Mouse (Mus musculus): Measurements from ENCODE around the gene Il16. TPM values are rescaled to one million over a fixed set of nuclear protein-coding genes. Genes with fewer than 3 reads are reported as not detected.

Il16 gene
- polyA plus RNA-seq, 1 experiment from 2014 or later, result 2.5 TPM

GRCm38 (mm10) chr7:83731961-83732666 lies 13.4 kb downstream of the Il16 start:
- no peak for TF ChIP-seq CTCF (IDR thresholded peaks at IDR 0.05; ENCODE audit: low read depth)
- H3K9ac ChIP-seq (ENCODE audit: low read depth, low read length), result no peak overlapping the region
- H3K4me1 ChIP-seq (replicated peaks; ENCODE audit: control insufficient read depth, insufficient read depth, low read length), result no peaks in the 10 kb centered on the region
- no peak overlapping the region for H3K4me3 ChIP-seq (ENCODE audit: low read depth, low read length)
- no peak overlapping the region for H3K4me2 ChIP-seq (replicated peaks; ENCODE audit: low read depth)
- ATAC-seq, result no peak
- H3K9me3 ChIP-seq (ENCODE audit: control insufficient read depth), result no peaks in the 10 kb centered on the region
- no peaks in the 10 kb centered on the region for H3K27me3 ChIP-seq (replicated peaks; ENCODE audit: control insufficient read depth, insufficient read depth, low read length)
- no peaks in the 10 kb centered on the region for H3K36me3 ChIP-seq (ENCODE audit: control insufficient read depth, insufficient read depth)
- H3K27ac ChIP-seq (ENCODE audit: low read depth, low read length), result no peak overlapping the region
- WGBS, result 83% methylated on average over 15 of the region's 15 CpGs

- H3K4me1 ChIP-seq (replicated peaks; ENCODE audit: control insufficient read depth, insufficient read depth, low read length), result no peaks in the 10 kb centered on the region
- no peak for TF ChIP-seq CTCF (IDR thresholded peaks at IDR 0.05; ENCODE audit: low read depth)
- H3K4me3 ChIP-seq (ENCODE audit: low read depth, low read length), result no peak overlapping the region
- H3K27me3 ChIP-seq (replicated peaks; ENCODE audit: control insufficient read depth, insufficient read depth, low read length), result no peaks in the 10 kb centered on the region
- no peaks in the 10 kb centered on the region for H3K36me3 ChIP-seq (ENCODE audit: control insufficient read depth, insufficient read depth)
- no peak overlapping the region for H3K9ac ChIP-seq (ENCODE audit: low read depth, low read length)
- ATAC-seq, result no peak
- H3K27ac ChIP-seq (ENCODE audit: low read depth, low read length), result no peak overlapping the region
- H3K4me2 ChIP-seq (replicated peaks; ENCODE audit: low read depth), result no peak overlapping the region
- WGBS, result 72% methylated on average over 6 of the region's 6 CpGs
- H3K9me3 ChIP-seq (ENCODE audit: control insufficient read depth), result no peaks in the 10 kb centered on the region
Measured at GRCm38 (mm10) chr7:83731297-83731696, 14.2 kb downstream of the Il16 start.

DNA sequence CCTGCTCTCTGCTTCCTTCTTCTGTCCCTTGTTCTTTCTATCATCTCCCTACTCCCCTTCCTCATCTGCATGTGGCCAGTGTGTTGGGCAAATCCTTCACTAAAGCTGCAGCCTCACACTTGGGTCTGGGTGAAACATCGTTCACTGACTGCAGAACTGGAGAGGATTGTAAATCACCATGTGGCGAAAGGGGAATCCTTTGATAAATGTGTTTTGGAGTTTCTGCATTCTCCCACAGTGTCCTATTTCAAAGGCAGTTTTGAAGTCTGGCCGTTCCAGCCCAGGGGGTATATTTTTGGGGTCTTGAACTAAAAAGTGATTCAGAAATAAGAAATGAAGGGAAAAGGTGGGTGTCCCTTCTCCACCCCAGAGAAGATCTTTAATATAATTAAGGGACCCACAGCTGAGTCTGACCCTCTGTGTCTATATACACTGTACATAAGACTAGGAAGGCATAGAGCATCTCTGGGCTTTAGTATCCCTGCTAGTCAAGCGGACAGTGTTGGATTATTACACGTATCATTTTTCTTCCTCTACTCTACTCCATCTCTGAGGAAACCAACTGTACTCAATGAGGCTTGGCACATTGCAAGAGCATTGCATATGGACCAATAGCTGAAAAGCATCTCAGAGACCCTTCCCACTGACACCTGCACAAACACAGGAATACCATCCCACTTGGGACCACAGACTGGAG lies 18.4 kb downstream of the Il16 start:
- ATAC-seq, result no peak
- no peaks in the 10 kb centered on the region for H3K36me3 ChIP-seq (ENCODE audit: control insufficient read depth, insufficient read depth)
- no peaks in the 10 kb centered on the region for H3K27me3 ChIP-seq (replicated peaks; ENCODE audit: control insufficient read depth, insufficient read depth, low read length)
- no peaks in the 10 kb centered on the region for H3K4me1 ChIP-seq (replicated peaks; ENCODE audit: control insufficient read depth, insufficient read depth, low read length)
- no peak overlapping the region for H3K4me3 ChIP-seq (ENCODE audit: low read depth, low read length)
- 70% methylated on average over 5 of the region's 5 CpGs for WGBS
- no peaks in the 10 kb centered on the region for H3K9me3 ChIP-seq (ENCODE audit: control insufficient read depth)
- TF ChIP-seq CTCF (IDR thresholded peaks at IDR 0.05; ENCODE audit: low read depth), result no peak
- H3K4me2 ChIP-seq (replicated peaks; ENCODE audit: low read depth), result no peak overlapping the region
- H3K9ac ChIP-seq (ENCODE audit: low read depth, low read length), result no peak overlapping the region
- H3K27ac ChIP-seq (ENCODE audit: low read depth, low read length), result no peak overlapping the region

DNA sequence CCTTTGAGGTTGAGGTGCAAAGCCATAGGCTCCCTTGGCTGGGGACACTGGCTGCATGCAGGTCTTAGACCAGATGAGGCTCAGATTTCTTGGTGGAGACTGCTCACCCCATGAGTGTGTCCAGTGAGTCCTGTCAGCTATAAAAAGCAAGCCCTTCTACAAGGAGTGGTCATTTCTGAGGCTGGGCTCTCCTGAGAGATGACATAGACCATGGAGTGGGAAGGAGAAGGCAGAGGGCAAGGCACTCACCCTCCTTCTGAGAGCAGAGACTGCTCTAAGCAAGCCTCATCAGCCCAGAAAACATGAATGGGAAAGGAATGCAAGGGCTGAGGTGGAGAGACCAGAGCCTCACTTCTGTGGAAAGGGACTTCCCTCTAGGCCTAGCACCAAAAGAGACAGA lies 19.7 kb downstream of the Il16 start:
- no peak overlapping the region for H3K27ac ChIP-seq (ENCODE audit: low read depth, low read length)
- no peaks in the 10 kb centered on the region for H3K4me1 ChIP-seq (replicated peaks; ENCODE audit: control insufficient read depth, insufficient read depth, low read length)
- H3K36me3 ChIP-seq (ENCODE audit: control insufficient read depth, insufficient read depth), result no peaks in the 10 kb centered on the region
- H3K4me3 ChIP-seq (ENCODE audit: low read depth, low read length), result no peak overlapping the region
- no peaks in the 10 kb centered on the region for H3K27me3 ChIP-seq (replicated peaks; ENCODE audit: control insufficient read depth, insufficient read depth, low read length)
- TF ChIP-seq CTCF (IDR thresholded peaks at IDR 0.05; ENCODE audit: low read depth), result no peak
- ATAC-seq, result no peak
- no peaks in the 10 kb centered on the region for H3K9me3 ChIP-seq (ENCODE audit: control insufficient read depth)
- H3K9ac ChIP-seq (ENCODE audit: low read depth, low read length), result no peak overlapping the region
- H3K4me2 ChIP-seq (replicated peaks; ENCODE audit: low read depth), result no peak overlapping the region

DNA sequence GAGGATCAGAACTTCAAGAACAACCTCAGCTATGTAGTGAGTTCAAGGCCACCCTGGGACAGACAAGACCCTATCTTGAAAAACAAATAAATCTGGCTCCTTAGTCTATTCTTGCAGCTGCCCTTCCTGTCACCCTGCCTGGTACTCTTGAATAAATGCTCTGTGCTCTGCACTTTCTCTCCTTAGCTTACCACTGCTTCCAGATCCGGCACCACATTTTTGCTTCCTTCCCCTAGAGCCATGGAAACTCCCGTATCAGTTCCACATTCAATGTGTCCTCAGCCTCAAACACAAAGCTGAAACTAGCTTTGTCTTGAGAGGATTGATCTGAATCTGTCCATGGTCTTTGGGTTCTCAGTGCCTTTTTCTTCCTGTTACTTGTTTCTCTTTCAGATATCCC lies 21.0 kb downstream of the Il16 start:
- no peaks in the 10 kb centered on the region for H3K4me1 ChIP-seq (replicated peaks; ENCODE audit: control insufficient read depth, insufficient read depth, low read length)
- no peak overlapping the region for H3K4me3 ChIP-seq (ENCODE audit: low read depth, low read length)
- H3K9ac ChIP-seq (ENCODE audit: low read depth, low read length), result no peak overlapping the region
- no peak overlapping the region for H3K4me2 ChIP-seq (replicated peaks; ENCODE audit: low read depth)
- ATAC-seq, result no peak
- 61% methylated on average over 2 of the region's 2 CpGs for WGBS
- H3K27ac ChIP-seq (ENCODE audit: low read depth, low read length), result no peak overlapping the region
- no peak for TF ChIP-seq CTCF (IDR thresholded peaks at IDR 0.05; ENCODE audit: low read depth)
- no peaks in the 10 kb centered on the region for H3K9me3 ChIP-seq (ENCODE audit: control insufficient read depth)
- H3K27me3 ChIP-seq (replicated peaks; ENCODE audit: control insufficient read depth, insufficient read depth, low read length), result no peaks in the 10 kb centered on the region
- no peaks in the 10 kb centered on the region for H3K36me3 ChIP-seq (ENCODE audit: control insufficient read depth, insufficient read depth)

DNA sequence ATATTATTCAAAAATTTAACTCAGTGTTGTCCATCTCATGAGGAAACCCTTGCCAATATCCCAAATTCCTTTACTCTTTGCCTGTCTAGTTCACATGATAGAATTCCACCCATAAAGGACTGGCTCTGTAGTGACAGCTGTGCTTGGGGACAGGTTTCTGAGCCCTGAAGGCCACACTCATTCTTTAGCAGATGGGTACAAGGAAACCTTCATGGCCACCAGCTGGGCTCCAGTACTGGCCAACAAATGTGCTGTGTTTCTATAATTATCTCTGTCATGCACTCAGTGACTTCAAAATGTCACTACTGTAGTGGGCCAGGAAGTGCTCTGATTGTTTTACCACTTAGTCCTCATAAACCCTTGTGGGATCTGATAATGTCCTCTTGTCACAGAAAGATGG lies 21.6 kb downstream of the Il16 start:
- Histone ChIP-seq H3K27me3 (replicated peaks; ENCODE audit: control insufficient read depth, insufficient read depth, low read length) (no peaks in the 10 kb centered on the region), H3K4me2 (replicated peaks; ENCODE audit: low read depth) (no peak overlapping the region), H3K9ac (ENCODE audit: low read depth, low read length) (no peak overlapping the region), H3K9me3 (ENCODE audit: control insufficient read depth) (no peaks in the 10 kb centered on the region), H3K36me3 (ENCODE audit: control insufficient read depth, insufficient read depth) (no peaks in the 10 kb centered on the region), H3K27ac (ENCODE audit: low read depth, low read length) (no peak overlapping the region), H3K4me1 (replicated peaks; ENCODE audit: control insufficient read depth, insufficient read depth, low read length) (no peaks in the 10 kb centered on the region), H3K4me3 (ENCODE audit: low read depth, low read length) (no peak overlapping the region)
- no peak for TF ChIP-seq CTCF (IDR thresholded peaks at IDR 0.05; ENCODE audit: low read depth)
- no peak for ATAC-seq

Data from intestine, postnatal 0 days (tissue).